Mouse (Mus musculus): ENCODE measurements around the gene Gjb5. TPM values are rescaled to one million over a fixed set of nuclear protein-coding genes. Genes with fewer than 3 reads are reported as not detected.

Gjb5 gene
- not detected in 2 replicates for total RNA-seq (2017)

- no peak for ATAC-seq (replicated peaks in 1 of 2; ENCODE audit: insufficient read depth in 1 of 2, low FRiP score in 2 of 2, low TSS enrichment in 1 of 2, low read depth in 1 of 2, poor library complexity in 2 of 2, severe bottlenecking in 2 of 2)
Measured at GRCm38 (mm10) chr4:127358018-127358417, at the start of gene Gjb5. TSS of gene Gjb5 (minus strand) at chr4:127358181.

GRCm38 (mm10) chr4:127402614-127403013, 44.6 kb upstream of the Gjb5 start:
- ATAC-seq (replicated peaks in 1 of 2; ENCODE audit: insufficient read depth in 1 of 2, low FRiP score in 2 of 2, low TSS enrichment in 1 of 2, low read depth in 1 of 2, poor library complexity in 2 of 2, severe bottlenecking in 2 of 2): no peak

- ATAC-seq (replicated peaks in 1 of 2; ENCODE audit: insufficient read depth in 1 of 2, low FRiP score in 2 of 2, low TSS enrichment in 1 of 2, low read depth in 1 of 2, poor library complexity in 2 of 2, severe bottlenecking in 2 of 2): no peak
Measured at GRCm38 (mm10) chr4:127402166-127402565, 44.2 kb upstream of the Gjb5 start.

- ATAC-seq (replicated peaks in 1 of 2; ENCODE audit: insufficient read depth in 1 of 2, low FRiP score in 2 of 2, low TSS enrichment in 1 of 2, low read depth in 1 of 2, poor library complexity in 2 of 2, severe bottlenecking in 2 of 2): peak in 1 of 2 experiments; percentile 48; a peak in 2 of 4 replicates
Measured at GRCm38 (mm10) chr4:127400165-127401145, 42.5 kb upstream of the Gjb5 start.

- ATAC-seq (replicated peaks in 1 of 2; ENCODE audit: insufficient read depth in 1 of 2, low FRiP score in 2 of 2, low TSS enrichment in 1 of 2, low read depth in 1 of 2, poor library complexity in 2 of 2, severe bottlenecking in 2 of 2): no peak
Measured at GRCm38 (mm10) chr4:127395591-127395990, 37.6 kb upstream of the Gjb5 start.

- ATAC-seq (replicated peaks in 1 of 2; ENCODE audit: insufficient read depth in 1 of 2, low FRiP score in 2 of 2, low TSS enrichment in 1 of 2, low read depth in 1 of 2, poor library complexity in 2 of 2, severe bottlenecking in 2 of 2): no peak
Measured at GRCm38 (mm10) chr4:127389645-127390044, 31.7 kb upstream of the Gjb5 start.

- no peak for ATAC-seq (replicated peaks in 1 of 2; ENCODE audit: insufficient read depth in 1 of 2, low FRiP score in 2 of 2, low TSS enrichment in 1 of 2, low read depth in 1 of 2, poor library complexity in 2 of 2, severe bottlenecking in 2 of 2)
Measured at GRCm38 (mm10) chr4:127377344-127377743, 19.4 kb upstream of the Gjb5 start.

- no peak for ATAC-seq (replicated peaks in 1 of 2; ENCODE audit: insufficient read depth in 1 of 2, low FRiP score in 2 of 2, low TSS enrichment in 1 of 2, low read depth in 1 of 2, poor library complexity in 2 of 2, severe bottlenecking in 2 of 2)
Measured at GRCm38 (mm10) chr4:127375541-127376177, 17.7 kb upstream of the Gjb5 start.

- no peak for ATAC-seq (replicated peaks in 1 of 2; ENCODE audit: insufficient read depth in 1 of 2, low FRiP score in 2 of 2, low TSS enrichment in 1 of 2, low read depth in 1 of 2, poor library complexity in 2 of 2, severe bottlenecking in 2 of 2)
Measured at GRCm38 (mm10) chr4:127374645-127375044, 16.7 kb upstream of the Gjb5 start.

- no peak for ATAC-seq (replicated peaks in 1 of 2; ENCODE audit: insufficient read depth in 1 of 2, low FRiP score in 2 of 2, low TSS enrichment in 1 of 2, low read depth in 1 of 2, poor library complexity in 2 of 2, severe bottlenecking in 2 of 2)
Measured at GRCm38 (mm10) chr4:127373491-127373890, 15.5 kb upstream of the Gjb5 start.

GRCm38 (mm10) chr4:127371546-127371945, 13.6 kb upstream of the Gjb5 start:
- ATAC-seq (replicated peaks in 1 of 2; ENCODE audit: insufficient read depth in 1 of 2, low FRiP score in 2 of 2, low TSS enrichment in 1 of 2, low read depth in 1 of 2, poor library complexity in 2 of 2, severe bottlenecking in 2 of 2): no peak

- ATAC-seq (replicated peaks in 1 of 2; ENCODE audit: insufficient read depth in 1 of 2, low FRiP score in 2 of 2, low TSS enrichment in 1 of 2, low read depth in 1 of 2, poor library complexity in 2 of 2, severe bottlenecking in 2 of 2): 0 out of 4 replicates have a peak, but pooled peaks of 1 of the 2 experiments have one; percentile 27
Measured at GRCm38 (mm10) chr4:127370447-127370846, 12.5 kb upstream of the Gjb5 start.

GRCm38 (mm10) chr4:127368379-127368973, 10.5 kb upstream of the Gjb5 start:
- ATAC-seq (replicated peaks in 1 of 2; ENCODE audit: insufficient read depth in 1 of 2, low FRiP score in 2 of 2, low TSS enrichment in 1 of 2, low read depth in 1 of 2, poor library complexity in 2 of 2, severe bottlenecking in 2 of 2): peak; percentile 68 to 73

- no peak for ATAC-seq (replicated peaks in 1 of 2; ENCODE audit: insufficient read depth in 1 of 2, low FRiP score in 2 of 2, low TSS enrichment in 1 of 2, low read depth in 1 of 2, poor library complexity in 2 of 2, severe bottlenecking in 2 of 2)
Measured at GRCm38 (mm10) chr4:127365834-127366233, 7.9 kb upstream of the Gjb5 start.

- no peak for ATAC-seq (replicated peaks in 1 of 2; ENCODE audit: insufficient read depth in 1 of 2, low FRiP score in 2 of 2, low TSS enrichment in 1 of 2, low read depth in 1 of 2, poor library complexity in 2 of 2, severe bottlenecking in 2 of 2)
Measured at GRCm38 (mm10) chr4:127365433-127365832, 7.5 kb upstream of the Gjb5 start.

- no peak for ATAC-seq (replicated peaks in 1 of 2; ENCODE audit: insufficient read depth in 1 of 2, low FRiP score in 2 of 2, low TSS enrichment in 1 of 2, low read depth in 1 of 2, poor library complexity in 2 of 2, severe bottlenecking in 2 of 2)
Measured at GRCm38 (mm10) chr4:127364431-127364830, 6.5 kb upstream of the Gjb5 start.

- ATAC-seq (replicated peaks in 1 of 2; ENCODE audit: insufficient read depth in 1 of 2, low FRiP score in 2 of 2, low TSS enrichment in 1 of 2, low read depth in 1 of 2, poor library complexity in 2 of 2, severe bottlenecking in 2 of 2): no peak
Measured at GRCm38 (mm10) chr4:127363331-127363730, 5.3 kb upstream of the Gjb5 start.

- peak; percentile 88 to 89 for ATAC-seq (replicated peaks in 1 of 2; ENCODE audit: insufficient read depth in 1 of 2, low FRiP score in 2 of 2, low TSS enrichment in 1 of 2, low read depth in 1 of 2, poor library complexity in 2 of 2, severe bottlenecking in 2 of 2)
Measured at GRCm38 (mm10) chr4:127362520-127362919, 4.5 kb upstream of the Gjb5 start.

Measured in hematopoietic stem cell, adult 5-6 weeks (primary cell).